Mouse (Mus musculus) midbrain, embryonic 10.5 days (tissue): ENCODE data around the gene Sh3gl2. TPM values are rescaled to one million over a fixed set of nuclear protein-coding genes. Genes with fewer than 3 reads are reported as not detected.

Experiments
- DNase-seq: peaks from one replicate; pipeline ENCODE4 v3.0.0-alpha.2; 2017; ENCODE audit warnings: low spot score
- H3K27ac ChIP-seq: fragments of 300-500 bp; sonication (generic); replicated peaks from 2 replicates; pipeline ENCODE4 v1.5.1; 2016; ENCODE audit warnings: mild to moderate bottlenecking
- H3K27me3 ChIP-seq: fragments of 300-500 bp; sonication (generic); 2 replicates; pipeline ENCODE4 v1.6.1; 2016; ENCODE audit warnings: low read depth, mild to moderate bottlenecking; ENCODE audit not compliant: poor library complexity, severe bottlenecking
- H3K36me3 ChIP-seq: fragments of 300-500 bp; sonication (generic); 2 replicates; pipeline ENCODE4 v1.6.1; 2016; ENCODE audit warnings: mild to moderate bottlenecking, moderate library complexity
- H3K4me1 ChIP-seq: fragments of 300-500 bp; sonication (generic); 2 replicates; pipeline ENCODE4 v1.6.1; 2016
- H3K4me3 ChIP-seq: fragments of 300-500 bp; sonication (generic); 2 replicates; pipeline ENCODE4 v1.5.1; 2016; ENCODE audit warnings: mild to moderate bottlenecking, moderate library complexity
- H3K9me3 ChIP-seq: fragments of 300-500 bp; sonication (generic); replicated peaks from 2 replicates; pipeline ENCODE4 v1.6.1; 2016; ENCODE audit warnings: mild to moderate bottlenecking
- WGBS: fragments of 180-500 bp; shearing (Covaris S2); methylation state at CpG from one replicate; pipeline ENCODE4 v1.1.7; 2016; 5-methylcytosine and 5-hydroxymethylcytosine counted together
- polyA plus RNA-seq: library from polyadenylated mRNA; unstranded; fragments of >200 nt; fragmentation: Nextera tagmentation; extraction: Ambion mirVana; gene quantifications from 2 replicates; pipeline ENCODE4 v1.2.1, GENCODE M21; 2016

The Sh3gl2 gene
- polyA plus RNA-seq, 1 experiment from 2014 or later: 3.0 TPM

DNA sequence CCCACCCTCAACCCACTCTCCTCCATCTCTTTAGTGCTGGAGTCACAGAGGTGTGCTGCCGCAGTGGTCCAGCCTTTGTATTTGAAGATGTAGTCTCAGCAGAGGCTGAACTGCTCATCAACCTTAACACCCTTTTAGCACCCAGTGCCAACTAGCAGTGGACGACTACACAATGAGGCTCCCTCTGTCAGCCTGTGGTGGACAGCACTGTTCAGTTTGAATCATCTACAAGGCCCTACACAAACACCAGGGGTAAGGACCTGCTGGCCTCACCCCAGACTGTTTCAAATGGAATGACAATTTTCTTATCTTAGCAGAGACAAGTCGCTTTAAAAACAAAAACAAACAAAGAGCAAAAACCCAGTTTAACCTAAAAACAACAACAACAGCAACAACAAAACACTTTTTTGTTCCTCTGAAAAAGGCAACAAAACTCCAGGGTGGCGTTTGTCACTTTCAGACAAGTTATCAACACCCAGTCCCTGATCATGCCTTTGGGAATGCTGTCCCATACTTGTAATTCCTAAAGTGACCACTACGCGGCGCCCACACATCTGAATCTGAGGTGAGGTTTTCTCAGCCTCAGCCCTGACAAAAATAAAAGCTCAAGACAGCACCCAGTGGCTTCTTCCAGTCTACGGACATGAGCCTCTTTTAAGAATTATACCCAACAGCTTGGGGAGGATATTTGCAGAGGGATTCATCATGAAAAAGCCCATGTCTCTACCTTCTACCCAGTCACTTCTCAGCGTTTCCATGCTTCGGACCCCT is 199.7 kb downstream of the Sh3gl2 start:
- DNase-seq: peak; percentile 81
- Histone ChIP-seq H3K4me1 (peaks cover 11% of the 10 kb centered on the region), H3K9me3 (no peaks in the 10 kb centered on the region), H3K4me3 (no peak overlapping the region), H3K27me3 (no peaks in the 10 kb centered on the region), H3K27ac (peak overlapping the region; percentile 30; the same call in 1 of the 2 replicates), H3K36me3 (no peaks in the 10 kb centered on the region)
- WGBS: 46% methylated on average over 10 of the region's 10 CpGs

GRCm38 (mm10) chr4:85405276-85405675 is 200.3 kb downstream of the Sh3gl2 start:
- Histone ChIP-seq H3K4me1 (peaks cover 11% of the 10 kb centered on the region), H3K27ac (0 out of 2 replicates have a peak overlapping the region, but pooled peaks have one; percentile 30), H3K4me3 (no peak overlapping the region), H3K27me3 (no peaks in the 10 kb centered on the region), H3K9me3 (no peaks in the 10 kb centered on the region), H3K36me3 (no peaks in the 10 kb centered on the region)
- no peak for DNase-seq
- WGBS: 86% methylated on average over 6 of the region's 7 CpGs

- no peak for DNase-seq
- Histone ChIP-seq H3K4me3 (no peak overlapping the region), H3K9me3 (no peaks in the 10 kb centered on the region), H3K27me3 (no peaks in the 10 kb centered on the region), H3K27ac (no peak overlapping the region), H3K4me1 (no peaks in the 10 kb centered on the region), H3K36me3 (no peaks in the 10 kb centered on the region)
- WGBS: 97% methylated on average over 3 of the region's 3 CpGs
These were observed 211.5 kb downstream of the Sh3gl2 start for GRCm38 (mm10) chr4:85416466-85416865.

- Histone ChIP-seq H3K4me1 (no peaks in the 10 kb centered on the region), H3K9me3 (no peaks in the 10 kb centered on the region), H3K27ac (no peak overlapping the region), H3K4me3 (no peak overlapping the region), H3K27me3 (no peaks in the 10 kb centered on the region), H3K36me3 (no peaks in the 10 kb centered on the region)
- DNase-seq: no peak
- WGBS: 89% methylated on average over 6 of the region's 6 CpGs
These were observed 215.5 kb downstream of the Sh3gl2 start for GRCm38 (mm10) chr4:85420429-85420828.

DNA sequence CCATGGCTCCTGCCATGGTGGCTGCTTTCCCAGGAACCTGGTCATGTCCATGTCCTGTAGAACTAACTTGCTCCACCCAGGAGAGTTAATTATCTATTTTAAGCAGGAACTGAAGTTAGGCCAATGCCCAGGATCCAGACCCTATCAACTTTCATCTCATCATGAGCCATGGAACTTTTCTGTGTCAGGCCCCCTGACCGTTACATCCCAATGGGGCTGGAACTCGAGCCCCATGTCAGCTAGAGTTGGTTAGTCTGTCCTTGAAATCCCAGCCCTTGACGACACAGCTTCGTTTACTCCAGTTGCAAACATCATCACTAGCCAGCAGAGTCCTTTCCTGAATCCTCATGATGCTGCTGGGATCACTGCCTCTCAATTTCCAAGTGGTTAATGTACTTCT is 221.3 kb downstream of the Sh3gl2 start:
- WGBS: 79% methylated on average over 4 of the region's 4 CpGs
- no peaks in the 10 kb centered on the region for H3K36me3 ChIP-seq
- no peak overlapping the region for H3K27ac ChIP-seq
- no peaks in the 10 kb centered on the region for H3K4me1 ChIP-seq
- no peaks in the 10 kb centered on the region for H3K27me3 ChIP-seq
- DNase-seq: no peak
- H3K4me3 ChIP-seq: no peak overlapping the region
- no peaks in the 10 kb centered on the region for H3K9me3 ChIP-seq

GRCm38 (mm10) chr4:85432786-85433185 is 227.9 kb downstream of the Sh3gl2 start:
- 85% methylated on average over 4 of the region's 4 CpGs for WGBS
- Histone ChIP-seq H3K4me1 (no peaks in the 10 kb centered on the region), H3K4me3 (no peak overlapping the region), H3K27me3 (no peaks in the 10 kb centered on the region), H3K9me3 (no peaks in the 10 kb centered on the region), H3K36me3 (no peaks in the 10 kb centered on the region), H3K27ac (no peak overlapping the region)
- DNase-seq: no peak

DNA sequence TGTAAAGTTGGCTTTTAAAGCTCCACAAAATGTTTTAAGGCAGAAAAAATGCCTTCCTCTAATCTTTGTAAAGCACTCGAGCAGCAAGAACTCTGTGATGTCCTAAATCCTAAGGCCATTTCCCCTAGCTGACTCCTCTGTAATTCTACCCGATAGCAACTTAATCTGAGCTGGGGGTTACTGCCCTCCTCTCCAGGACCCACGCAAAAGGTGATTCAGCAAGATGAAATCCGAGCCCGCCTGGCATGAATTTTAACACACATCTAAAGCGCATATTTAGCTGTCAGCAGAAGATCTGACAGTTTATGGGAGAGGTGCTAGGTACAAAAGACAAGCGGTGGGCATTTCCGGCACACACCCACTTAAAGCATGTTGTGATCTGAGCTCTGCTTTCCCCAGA is 229.8 kb downstream of the Sh3gl2 start:
- DNase-seq: no peak
- Histone ChIP-seq H3K27ac (no peak overlapping the region), H3K4me1 (no peaks in the 10 kb centered on the region), H3K27me3 (no peaks in the 10 kb centered on the region), H3K4me3 (no peak overlapping the region), H3K9me3 (no peaks in the 10 kb centered on the region), H3K36me3 (no peaks in the 10 kb centered on the region)
- 70% methylated on average over 8 of the region's 8 CpGs for WGBS

GRCm38 (mm10) chr4:85438813-85439212 is 233.9 kb downstream of the Sh3gl2 start:
- Histone ChIP-seq H3K9me3 (no peaks in the 10 kb centered on the region), H3K36me3 (no peaks in the 10 kb centered on the region), H3K27ac (no peak overlapping the region), H3K27me3 (no peaks in the 10 kb centered on the region), H3K4me3 (no peak overlapping the region), H3K4me1 (no peaks in the 10 kb centered on the region)
- DNase-seq: no peak
- 80% methylated on average over 3 of the region's 3 CpGs for WGBS

GRCm38 (mm10) chr4:85483586-85483985 is 278.7 kb downstream of the Sh3gl2 start:
- no peak overlapping the region for H3K27ac ChIP-seq
- H3K4me3 ChIP-seq: no peak overlapping the region
- 96% methylated on average over 6 of the region's 6 CpGs for WGBS
- peaks cover 3% of the 10 kb centered on the region for H3K4me1 ChIP-seq
- H3K9me3 ChIP-seq: no peaks in the 10 kb centered on the region
- H3K27me3 ChIP-seq: no peaks in the 10 kb centered on the region
- H3K36me3 ChIP-seq: no peaks in the 10 kb centered on the region
- DNase-seq: no peak

DNA sequence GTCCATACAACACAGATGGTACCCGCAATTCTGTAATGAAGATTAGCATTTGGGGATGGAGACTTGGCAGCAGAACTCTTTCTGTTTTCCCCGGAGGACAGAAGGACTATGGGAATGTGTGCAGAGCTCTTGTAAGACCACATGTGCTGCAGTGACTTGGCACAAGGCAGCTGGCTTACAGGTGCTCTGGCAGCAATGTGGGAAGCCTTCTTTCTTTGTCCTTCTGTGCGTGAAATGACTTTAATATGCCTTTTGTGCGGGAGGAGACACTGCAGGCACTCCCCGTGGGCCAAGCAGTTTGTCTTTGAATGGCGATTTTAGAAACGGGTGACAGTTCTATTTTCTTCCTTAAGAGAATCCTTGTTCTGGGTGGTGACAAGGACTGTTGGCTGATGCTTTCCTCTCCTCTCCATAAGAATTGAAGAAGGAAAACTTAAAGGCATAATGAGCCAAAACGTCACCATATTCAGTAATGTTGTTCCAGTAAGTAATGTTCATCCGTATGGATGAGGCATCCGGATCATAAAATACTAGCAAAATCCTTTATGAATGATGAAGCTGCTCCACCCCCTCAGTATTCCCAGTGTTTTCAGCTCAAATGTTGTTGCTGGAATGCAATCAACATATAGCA is 281.5 kb downstream of the Sh3gl2 start:
- no peak for DNase-seq
- Histone ChIP-seq H3K36me3 (no peaks in the 10 kb centered on the region), H3K27me3 (no peaks in the 10 kb centered on the region), H3K27ac (no peak overlapping the region), H3K4me1 (peaks cover 3% of the 10 kb centered on the region), H3K4me3 (no peak overlapping the region), H3K9me3 (no peaks in the 10 kb centered on the region)
- WGBS: 76% methylated on average over 10 of the region's 10 CpGs

DNA sequence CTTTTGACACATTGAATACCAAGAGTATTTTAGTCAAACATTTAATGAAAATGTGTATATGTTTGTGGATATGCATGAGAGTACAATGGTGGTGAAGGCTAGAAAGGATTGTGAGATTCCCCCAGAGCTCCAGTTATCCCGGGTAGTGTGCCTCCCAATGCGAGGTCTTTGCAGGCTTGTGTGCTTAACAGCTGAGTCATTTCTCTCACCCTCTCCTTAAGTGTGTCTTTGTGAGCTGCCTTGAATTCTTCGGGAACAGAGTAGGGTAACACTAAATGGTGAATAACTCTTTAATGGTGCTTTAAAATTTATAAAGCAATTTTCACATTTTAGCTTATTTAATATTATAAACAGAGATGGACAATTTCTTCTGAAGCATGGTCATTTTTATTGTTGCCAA is 300.8 kb downstream of the Sh3gl2 start:
- no peaks in the 10 kb centered on the region for H3K36me3 ChIP-seq
- 77% methylated on average over 3 of the region's 3 CpGs for WGBS
- no peak overlapping the region for H3K27ac ChIP-seq
- no peak for DNase-seq
- H3K4me3 ChIP-seq: no peak overlapping the region
- no peaks in the 10 kb centered on the region for H3K27me3 ChIP-seq
- H3K9me3 ChIP-seq: no peaks in the 10 kb centered on the region
- no peaks in the 10 kb centered on the region for H3K4me1 ChIP-seq

DNA sequence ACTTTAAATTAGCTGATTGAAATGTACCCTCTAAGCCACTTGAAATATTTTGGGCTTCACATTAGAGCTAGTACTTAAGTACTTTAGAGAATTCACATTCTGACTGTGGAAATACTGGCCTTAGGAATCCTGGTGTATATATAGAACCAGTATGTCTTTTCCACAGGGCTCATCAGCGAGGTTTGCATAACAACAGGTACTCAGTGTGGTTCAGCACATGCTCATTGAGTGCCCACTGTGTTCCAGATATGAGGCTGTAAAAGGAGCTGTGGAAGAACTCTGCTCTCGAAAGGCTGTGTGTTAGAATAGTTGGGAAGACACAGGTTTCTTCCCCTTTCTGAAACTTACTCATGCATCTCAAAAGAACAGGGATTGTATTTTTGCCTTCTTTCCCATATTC is 302.1 kb downstream of the Sh3gl2 start:
- Histone ChIP-seq H3K4me1 (no peaks in the 10 kb centered on the region), H3K9me3 (no peaks in the 10 kb centered on the region), H3K27ac (no peak overlapping the region), H3K27me3 (peaks cover 6% of the 10 kb centered on the region; the same call in 1 of the 2 replicates), H3K4me3 (no peak overlapping the region), H3K36me3 (no peaks in the 10 kb centered on the region)
- DNase-seq: no peak
- WGBS: 70% methylated on average over 2 of the region's 2 CpGs

- Histone ChIP-seq H3K36me3 (no peaks in the 10 kb centered on the region), H3K9me3 (no peaks in the 10 kb centered on the region), H3K4me3 (no peak overlapping the region), H3K4me1 (no peaks in the 10 kb centered on the region), H3K27ac (no peak overlapping the region), H3K27me3 (peaks cover 11% of the 10 kb centered on the region)
- no peak for DNase-seq
- WGBS: 88% methylated on average over 5 of the region's 5 CpGs
These were observed 302.6 kb downstream of the Sh3gl2 start for GRCm38 (mm10) chr4:85507491-85507890.
